Mouse (Mus musculus) kidney, postnatal 0 days (tissue): ENCODE measurements around the gene Tcl1b3. TPM values are rescaled to one million over a fixed set of nuclear protein-coding genes. Genes with fewer than 3 reads are reported as not detected.
"Not testable (repeated sequence)": the region's sequence is repeated elsewhere in the genome, so short reads cannot be mapped to it uniquely, and the experiment has no call there.

Source experiments
- ATAC-seq: fragments of 200-750 bp; cut with Nextera tagmentation; replicated peaks from 2 replicates; pipeline ENCODE4 v1.8.0; 2017; ENCODE audit warnings: low read depth, moderate number of reproducible peaks, moderate TSS enrichment, moderate library complexity; ENCODE audit not compliant: low FRiP score
- DNase-seq: peaks from one replicate; pipeline ENCODE4 v3.0.0-alpha.2; 2016; ENCODE audit warnings: low spot score
- H3K27ac ChIP-seq: fragments of 300-500 bp; sonication (generic); 2 replicates; pipeline ENCODE4 v1.5.1; 2014; ENCODE audit warnings: mild to moderate bottlenecking
- H3K27me3 ChIP-seq: fragments of 300-500 bp; sonication (generic); 2 replicates; pipeline ENCODE4 v1.6.1; 2014; ENCODE audit warnings: low read length, mixed read lengths; ENCODE audit not compliant: insufficient read depth
- H3K36me3 ChIP-seq: fragments of 300-500 bp; sonication (generic); 2 replicates; pipeline ENCODE4 v1.6.1; 2014; ENCODE audit warnings: low read length, mixed read lengths; ENCODE audit not compliant: insufficient read depth
- H3K4me1 ChIP-seq: fragments of 300-500 bp; sonication (generic); replicated peaks from 2 replicates; pipeline ENCODE4 v1.6.1; 2014; ENCODE audit warnings: antibody characterized with exemption, low read length, mixed read lengths; ENCODE audit not compliant: insufficient read depth
- H3K4me2 ChIP-seq: fragments of 300-500 bp; sonication (generic); 2 replicates; pipeline ENCODE4 v1.6.1; 2014; ENCODE audit warnings: mild to moderate bottlenecking, low read length, moderate library complexity, mixed read lengths
- H3K4me3 ChIP-seq: fragments of 300-500 bp; sonication (generic); replicated peaks from 2 replicates; pipeline ENCODE4 v1.5.1; 2014; ENCODE audit warnings: low read depth, low read length
- H3K9ac ChIP-seq: fragments of 300-500 bp; sonication (generic); 2 replicates; pipeline ENCODE4 v1.6.1; 2014; ENCODE audit warnings: low read depth, low read length
- H3K9me3 ChIP-seq: fragments of 300-500 bp; sonication (generic); replicated peaks from 2 replicates; pipeline ENCODE4 v1.6.1; 2016; ENCODE audit warnings: low read length, inconsistent platforms, mixed read lengths
- CTCF ChIP-seq: IDR thresholded peaks from 2 replicates; pipeline ENCODE4 v1.5.1; 2016; ENCODE audit warnings: antibody characterized with exemption, low read depth, mild to moderate bottlenecking, moderate library complexity
- WGBS: fragments of 180-500 bp; shearing (Covaris S2); extraction: QIAGEN DNeasy Blood & Tissue Kit; methylation state at CpG from one replicate; pipeline ENCODE4 v1.1.7; 2014; 5-methylcytosine and 5-hydroxymethylcytosine counted together
- polyA plus RNA-seq: library from polyadenylated mRNA; unstranded; fragments of >200 nt; fragmentation: Nextera tagmentation; extraction: Ambion mirVana; gene quantifications from 2 replicates; pipeline ENCODE4 v1.2.1, GENCODE M21; 2015

Tcl1b3 gene
- not detected in 2 replicates for polyA plus RNA-seq

- H3K36me3 ChIP-seq, H3K4me2 ChIP-seq, H3K27ac ChIP-seq, ATAC-seq, H3K27me3 ChIP-seq, H3K9ac ChIP-seq, H3K9me3 ChIP-seq, DNase-seq, H3K4me1 ChIP-seq, H3K4me3 ChIP-seq: not testable (repeated sequence)
- 90% methylated on average over 6 of the region's 6 CpGs for WGBS
Observed at GRCm38 (mm10) chr12:105190743-105191142, at the start of gene Tcl1b3. Gene Tcl1b3 (plus strand): TSS chr12:105191043.

GRCm38 (mm10) chr12:105143096-105143495 is 47.7 kb upstream of the Tcl1b3 start:
- no peak for TF ChIP-seq CTCF
- ATAC-seq (no peak), DNase-seq (no peak)
- no peak overlapping the region for H3K27ac ChIP-seq
- WGBS, result 93% methylated on average over 3 of the region's 3 CpGs
- no peak overlapping the region for H3K4me3 ChIP-seq
- no peak overlapping the region for H3K9ac ChIP-seq
- H3K4me2 ChIP-seq, result no peak overlapping the region
- no peaks in the 10 kb centered on the region for H3K9me3 ChIP-seq
- no peaks in the 10 kb centered on the region for H3K27me3 ChIP-seq
- no peaks in the 10 kb centered on the region for H3K36me3 ChIP-seq
- no peaks in the 10 kb centered on the region for H3K4me1 ChIP-seq

GRCm38 (mm10) chr12:105144928-105145327 is 45.9 kb upstream of the Tcl1b3 start:
- not testable (repeated sequence) for H3K27me3 ChIP-seq, H3K9ac ChIP-seq, H3K27ac ChIP-seq, H3K4me3 ChIP-seq, H3K9me3 ChIP-seq, H3K4me1 ChIP-seq, H3K4me2 ChIP-seq, H3K36me3 ChIP-seq, ATAC-seq, DNase-seq
- WGBS, result 43% methylated on average over 1 of the region's 1 CpGs

- Histone ChIP-seq H3K27me3 (no peaks in the 10 kb centered on the region), H3K9ac (no peak within 1 kb of the TSS), H3K4me1 (no peaks in the 10 kb centered on the region), H3K36me3 (no peaks in the 10 kb centered on the region), H3K4me2 (no peak within 1 kb of the TSS), H3K9me3 (no peaks in the 10 kb centered on the region), H3K4me3 (no peak within 1 kb of the TSS), H3K27ac (no peak within 1 kb of the TSS)
- DNase-seq, result no peak
- no peak for TF ChIP-seq CTCF
- no peak for ATAC-seq
- WGBS, result 66% methylated on average over 3 of the region's 3 CpGs
Observed at GRCm38 (mm10) chr12:105145714-105146113, 45.1 kb upstream of the Tcl1b3 start, which contains the start of gene Tcl1b2. Gene Tcl1b2 (plus strand): TSS chr12:105146014.

GRCm38 (mm10) chr12:105155286-105155685 is 35.6 kb upstream of the Tcl1b3 start:
- WGBS, result 27% methylated on average over 4 of the region's 4 CpGs

GRCm38 (mm10) chr12:105158842-105159241 is 32.0 kb upstream of the Tcl1b3 start:
- no peak overlapping the region for H3K4me3 ChIP-seq
- no peak overlapping the region for H3K4me2 ChIP-seq
- TF ChIP-seq CTCF, result no peak
- H3K9me3 ChIP-seq, result no peaks in the 10 kb centered on the region
- no peak overlapping the region for H3K9ac ChIP-seq
- H3K36me3 ChIP-seq, result no peaks in the 10 kb centered on the region
- no peak for ATAC-seq
- H3K27ac ChIP-seq, result no peak overlapping the region
- no peaks in the 10 kb centered on the region for H3K27me3 ChIP-seq
- WGBS, result 75% methylated on average over 6 of the region's 6 CpGs
- no peaks in the 10 kb centered on the region for H3K4me1 ChIP-seq
- DNase-seq, result no peak

More at GRCm38 (mm10) chr12:105155286-105155685, 35.6 kb upstream of the Tcl1b3 start:
- not testable (repeated sequence) for DNase-seq, ATAC-seq, H3K9me3 ChIP-seq, H3K36me3 ChIP-seq, H3K4me2 ChIP-seq, H3K4me1 ChIP-seq, H3K27ac ChIP-seq, H3K27me3 ChIP-seq, H3K9ac ChIP-seq, H3K4me3 ChIP-seq

GRCm38 (mm10) chr12:105159390-105159789 is 31.5 kb upstream of the Tcl1b3 start, which contains the start of gene Tcl1b1:
Gene Tcl1b1 (plus strand): TSS chr12:105159690.
- Histone ChIP-seq H3K9me3 (no peaks in the 10 kb centered on the region), H3K9ac (no peak within 1 kb of the TSS), H3K4me1 (no peaks in the 10 kb centered on the region), H3K4me3 (no peak within 1 kb of the TSS), H3K36me3 (no peaks in the 10 kb centered on the region), H3K4me2 (no peak within 1 kb of the TSS), H3K27ac (no peak within 1 kb of the TSS), H3K27me3 (no peaks in the 10 kb centered on the region)
- DNase-seq, result no peak
- no peak for TF ChIP-seq CTCF
- WGBS, result 73% methylated on average over 4 of the region's 4 CpGs
- ATAC-seq, result no peak
